Mouse (Mus musculus): ENCODE measurements around the gene 1700001F09Rik. TPM values are rescaled to one million over a fixed set of nuclear protein-coding genes. Genes with fewer than 3 reads are reported as not detected.
"Not testable (repeated sequence)": the region's sequence is repeated elsewhere in the genome, so short reads cannot be mapped to it uniquely, and the experiment has no call there.

Gene 1700001F09Rik
- total RNA-seq (2014; fragmentation: Nextera tagmentation), result not detected in 2 replicates
- total RNA-seq (2017), result 0.33 TPM in 1 of 2 replicates, not detected in the other
- polyA plus RNA-seq (2012), result not detected in 2 replicates

DNA sequence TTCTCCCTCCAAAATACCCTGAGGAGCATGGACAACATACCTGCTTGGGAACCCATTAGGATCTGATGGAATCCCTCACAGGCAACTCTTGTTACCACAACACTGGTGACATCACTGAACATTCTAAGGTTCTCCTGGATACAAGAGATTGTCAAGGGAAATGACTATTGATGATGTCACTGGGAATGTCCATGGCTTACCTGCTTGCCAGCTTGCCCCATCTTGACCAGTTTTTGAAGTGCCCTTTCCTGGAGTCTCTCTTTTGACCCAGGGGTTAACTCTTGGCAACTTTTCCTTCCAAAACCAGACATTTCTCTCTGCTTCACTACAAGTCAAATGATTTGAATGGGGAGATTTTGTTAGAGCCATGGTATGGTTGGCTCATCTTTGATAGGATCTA is at the start of gene 1700001F09Rik:
TSS of gene 1700001F09Rik (minus strand) at position 101 of the 400 bp plus-strand sequence.
- not testable (repeated sequence) for H3K9me3 ChIP-seq (replicated peaks); H3K36me3 ChIP-seq (replicated peaks); ATAC-seq (ENCODE audit: extremely low read depth, insufficient number of reproducible peaks, low FRiP score, poor library complexity, severe bottlenecking); H3K4me1 ChIP-seq (ENCODE audit: insufficient read depth, low read depth, low read length); H3K27me3 ChIP-seq (ENCODE audit: insufficient read depth, low read length); H3K4me3 ChIP-seq (ENCODE audit: low read depth, low read length); DNase-seq (ENCODE audit: low spot score)

DNA sequence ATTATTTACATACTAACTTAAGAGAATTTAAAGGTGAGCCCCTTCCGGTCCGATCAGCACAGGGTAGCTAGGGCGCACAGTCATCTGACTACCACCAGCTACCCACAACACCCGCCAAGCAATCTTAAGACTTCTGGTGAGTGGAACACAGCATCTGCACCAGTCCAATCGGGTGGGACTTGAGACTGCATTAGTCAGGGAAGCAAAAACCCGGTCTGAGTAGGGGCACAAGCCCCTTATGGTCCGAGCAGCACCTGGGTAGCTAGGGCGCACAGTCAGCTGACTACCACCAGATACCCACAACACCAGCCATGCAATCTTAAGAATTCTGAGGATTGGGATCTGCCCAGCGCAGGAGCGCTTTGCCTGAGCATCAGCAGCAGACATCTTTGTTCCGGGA is 14.1 kb upstream of the 1700001F09Rik start:
- not testable (repeated sequence) for H3K4me1 ChIP-seq (ENCODE audit: insufficient read depth, low read depth, low read length); DNase-seq (ENCODE audit: low spot score)

DNA sequence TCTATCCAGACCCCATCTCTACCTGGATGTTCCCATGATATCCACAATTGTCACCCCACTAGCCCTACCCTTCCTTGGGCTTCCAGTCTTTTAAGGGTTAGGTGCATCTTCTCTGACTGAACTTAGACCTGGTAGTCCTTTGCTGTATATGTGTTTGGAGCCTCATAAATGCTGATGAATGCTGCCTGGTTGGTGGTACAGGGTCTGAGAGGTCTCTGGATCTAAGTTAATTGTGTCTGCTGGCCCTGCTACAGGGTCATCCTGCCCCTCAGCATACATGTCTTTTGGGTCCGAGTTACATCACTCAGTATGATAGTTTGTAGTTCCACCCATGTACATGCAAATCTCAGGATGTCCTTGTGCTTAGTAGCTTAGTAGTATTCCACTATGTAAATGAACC is 11.6 kb upstream of the 1700001F09Rik start:
- ATAC-seq (ENCODE audit: extremely low read depth, insufficient number of reproducible peaks, low FRiP score, poor library complexity, severe bottlenecking); H3K27me3 ChIP-seq (ENCODE audit: insufficient read depth, low read length); H3K9me3 ChIP-seq (replicated peaks); H3K4me1 ChIP-seq (ENCODE audit: insufficient read depth, low read depth, low read length); DNase-seq (ENCODE audit: low spot score); H3K36me3 ChIP-seq (replicated peaks); H3K4me3 ChIP-seq (ENCODE audit: low read depth, low read length): not testable (repeated sequence)

More for the DNA sequence above, 14.1 kb upstream of the 1700001F09Rik start:
- H3K36me3 ChIP-seq (replicated peaks); H3K4me3 ChIP-seq (ENCODE audit: low read depth, low read length); H3K9me3 ChIP-seq (replicated peaks); ATAC-seq (ENCODE audit: extremely low read depth, insufficient number of reproducible peaks, low FRiP score, poor library complexity, severe bottlenecking); H3K27me3 ChIP-seq (ENCODE audit: insufficient read depth, low read length): not testable (repeated sequence)

DNA sequence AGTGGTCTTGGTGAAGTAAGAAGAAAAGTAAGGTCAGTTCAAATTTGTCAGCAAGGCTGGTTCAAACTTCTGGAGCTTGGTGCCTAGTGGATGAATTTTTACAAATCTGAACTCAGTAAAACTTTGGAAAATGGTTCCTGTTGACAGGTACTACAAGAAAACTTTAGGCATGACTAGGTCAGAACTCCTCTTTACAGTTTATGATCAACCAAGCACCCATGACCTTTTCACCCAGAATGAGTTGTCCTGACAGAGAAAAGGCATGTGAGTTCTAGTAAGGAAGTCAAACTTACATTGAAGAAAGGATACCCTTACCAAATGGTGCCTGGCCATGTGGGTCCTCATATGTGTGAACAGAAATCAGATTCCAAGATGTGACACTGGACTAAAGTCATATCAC is 9.9 kb upstream of the 1700001F09Rik start:
- ATAC-seq (ENCODE audit: extremely low read depth, insufficient number of reproducible peaks, low FRiP score, poor library complexity, severe bottlenecking); H3K36me3 ChIP-seq (replicated peaks); H3K9me3 ChIP-seq (replicated peaks); H3K27me3 ChIP-seq (ENCODE audit: insufficient read depth, low read length); H3K4me1 ChIP-seq (ENCODE audit: insufficient read depth, low read depth, low read length); H3K4me3 ChIP-seq (ENCODE audit: low read depth, low read length); DNase-seq (ENCODE audit: low spot score): not testable (repeated sequence)

DNA sequence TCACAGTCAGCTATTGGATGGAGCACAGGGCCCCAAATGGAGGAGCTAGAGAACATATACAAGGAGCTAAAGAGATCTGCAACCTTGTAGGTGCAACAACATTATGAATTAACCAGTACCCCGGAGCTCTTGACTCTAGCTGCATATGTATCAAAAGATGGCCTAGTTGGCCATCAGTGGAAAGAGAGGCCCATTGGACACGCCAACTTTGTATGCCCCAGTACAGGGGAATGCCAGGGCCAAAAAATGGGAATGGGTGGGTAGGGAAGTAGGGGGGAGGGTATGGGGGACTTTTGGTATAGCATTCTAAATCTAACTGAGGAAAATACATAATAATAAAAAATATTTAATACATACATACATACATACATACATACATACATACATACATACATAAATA is 5.3 kb upstream of the 1700001F09Rik start:
- H3K4me1 ChIP-seq (ENCODE audit: insufficient read depth, low read depth, low read length); H3K36me3 ChIP-seq (replicated peaks); H3K27me3 ChIP-seq (ENCODE audit: insufficient read depth, low read length); H3K4me3 ChIP-seq (ENCODE audit: low read depth, low read length); DNase-seq (ENCODE audit: low spot score); ATAC-seq (ENCODE audit: extremely low read depth, insufficient number of reproducible peaks, low FRiP score, poor library complexity, severe bottlenecking); H3K9me3 ChIP-seq (replicated peaks): not testable (repeated sequence)

DNA sequence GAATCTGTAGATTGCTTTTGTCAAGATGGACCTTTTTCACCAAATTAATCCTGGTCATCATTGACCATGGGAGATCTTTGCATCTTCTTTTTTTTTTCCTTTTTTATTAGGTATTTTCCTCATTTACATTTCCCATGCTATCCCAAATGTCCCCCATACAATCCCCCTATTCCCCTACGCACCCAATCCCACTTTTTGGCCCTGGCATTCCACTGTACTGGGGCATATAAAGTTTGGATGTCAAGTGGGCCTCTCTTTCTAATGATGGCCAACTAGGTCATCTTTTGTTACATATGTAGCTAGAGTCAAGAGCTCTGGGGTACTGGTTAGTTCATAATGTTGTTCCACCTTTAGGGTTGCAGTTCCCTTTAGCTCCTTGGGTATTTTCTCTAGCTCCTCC is 10.0 kb downstream of the 1700001F09Rik start:
- not testable (repeated sequence) for H3K36me3 ChIP-seq (replicated peaks); H3K9me3 ChIP-seq (replicated peaks); DNase-seq (ENCODE audit: low spot score); ATAC-seq (ENCODE audit: extremely low read depth, insufficient number of reproducible peaks, low FRiP score, poor library complexity, severe bottlenecking); H3K27me3 ChIP-seq (ENCODE audit: insufficient read depth, low read length); H3K4me1 ChIP-seq (ENCODE audit: insufficient read depth, low read depth, low read length); H3K4me3 ChIP-seq (ENCODE audit: low read depth, low read length)

DNA sequence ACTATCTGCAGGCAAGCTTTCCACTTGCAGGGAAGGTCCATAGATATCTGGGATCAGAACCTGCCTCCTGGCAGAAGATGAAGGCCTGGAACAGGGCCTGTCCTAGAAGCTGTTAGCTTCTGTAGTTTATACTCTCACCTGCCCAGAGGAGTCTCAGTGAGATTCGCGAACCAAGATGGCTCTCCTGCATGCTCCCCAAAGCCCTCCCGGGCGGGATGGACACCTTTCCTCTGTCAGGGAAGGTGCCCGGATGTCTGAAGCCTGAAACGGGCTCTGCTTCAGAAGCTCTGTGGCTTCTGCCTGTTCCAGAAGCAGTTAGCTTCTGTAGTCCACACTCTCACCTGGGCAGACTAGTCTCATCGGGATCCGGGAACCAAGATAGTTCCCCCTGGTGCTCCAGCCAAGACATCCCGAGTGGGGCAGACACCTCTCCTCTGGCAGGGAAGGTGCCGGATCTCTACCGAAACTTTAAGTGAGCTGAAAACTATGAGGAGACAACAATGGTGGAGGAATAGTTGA is 16.2 kb downstream of the 1700001F09Rik start:
- H3K9me3 ChIP-seq (replicated peaks); DNase-seq (ENCODE audit: low spot score); H3K4me3 ChIP-seq (ENCODE audit: low read depth, low read length); H3K36me3 ChIP-seq (replicated peaks); ATAC-seq (ENCODE audit: extremely low read depth, insufficient number of reproducible peaks, low FRiP score, poor library complexity, severe bottlenecking); H3K4me1 ChIP-seq (ENCODE audit: insufficient read depth, low read depth, low read length); H3K27me3 ChIP-seq (ENCODE audit: insufficient read depth, low read length): not testable (repeated sequence)

DNA sequence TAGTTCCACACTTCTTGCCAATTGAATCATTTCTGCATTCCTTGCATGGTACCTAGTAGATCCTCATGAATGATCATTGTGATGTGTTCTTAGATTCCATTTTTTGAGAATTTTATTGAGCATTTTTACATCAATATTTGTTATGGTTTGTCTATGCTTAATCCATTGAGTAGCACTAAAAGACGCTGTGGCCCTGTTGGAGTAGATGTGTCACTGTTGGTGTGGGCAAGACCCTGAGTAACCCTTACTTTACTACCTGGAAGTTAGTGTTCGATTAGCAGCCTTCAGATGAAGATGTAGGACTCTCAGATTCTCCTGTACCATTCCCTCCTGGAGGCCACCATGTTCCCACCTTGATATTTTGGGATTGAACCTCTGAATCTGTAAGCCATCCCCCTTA is 19.0 kb downstream of the 1700001F09Rik start:
- H3K4me3 ChIP-seq (ENCODE audit: low read depth, low read length); H3K9me3 ChIP-seq (replicated peaks); H3K4me1 ChIP-seq (ENCODE audit: insufficient read depth, low read depth, low read length); DNase-seq (ENCODE audit: low spot score); ATAC-seq (ENCODE audit: extremely low read depth, insufficient number of reproducible peaks, low FRiP score, poor library complexity, severe bottlenecking); H3K36me3 ChIP-seq (replicated peaks); H3K27me3 ChIP-seq (ENCODE audit: insufficient read depth, low read length): not testable (repeated sequence)

DNA sequence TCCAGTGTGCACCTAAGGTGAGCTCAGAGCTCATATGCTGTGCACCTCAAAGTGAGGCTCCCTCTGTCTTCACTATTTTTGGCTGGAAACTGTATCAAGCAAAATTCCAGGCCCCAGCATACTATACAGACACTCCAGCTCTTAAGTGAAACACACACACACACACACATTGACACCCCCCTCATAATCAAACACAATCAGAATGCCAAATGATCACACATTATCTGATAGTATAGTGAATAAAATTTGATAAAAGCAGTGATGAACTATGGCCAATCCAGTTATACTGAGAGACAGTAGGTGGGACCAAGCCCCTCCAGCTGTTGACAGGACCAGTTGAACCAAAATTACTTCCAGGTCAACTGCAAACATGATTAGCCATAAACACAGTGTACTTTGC is 28.1 kb downstream of the 1700001F09Rik start:
- not testable (repeated sequence) for ATAC-seq (ENCODE audit: extremely low read depth, insufficient number of reproducible peaks, low FRiP score, poor library complexity, severe bottlenecking)

DNA sequence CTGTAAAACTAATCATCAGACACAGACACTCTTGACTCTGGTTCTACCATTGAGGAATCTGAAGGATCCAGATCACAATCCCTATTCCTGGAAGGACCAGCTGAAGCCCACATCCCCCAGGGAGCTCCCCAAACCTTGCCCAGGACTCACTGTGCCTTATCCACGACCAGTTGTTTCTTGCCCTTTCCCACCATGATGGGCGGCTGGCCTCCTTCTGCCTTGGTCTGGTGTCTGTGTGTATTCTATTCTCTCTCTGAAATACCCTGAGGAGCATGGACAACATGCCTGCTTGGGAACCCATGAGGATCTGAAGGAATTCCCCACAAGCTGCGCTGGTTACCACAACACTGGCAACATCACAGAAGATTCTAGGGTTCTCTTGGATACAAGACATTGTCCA is 54.1 kb downstream of the 1700001F09Rik start, which contains the start of gene Gm8127:
TSS of gene Gm8127 (minus strand) at position 330 of the 400 bp plus-strand sequence.
- ATAC-seq (ENCODE audit: extremely low read depth, insufficient number of reproducible peaks, low FRiP score, poor library complexity, severe bottlenecking); H3K36me3 ChIP-seq (replicated peaks); H3K27me3 ChIP-seq (ENCODE audit: insufficient read depth, low read length); DNase-seq (ENCODE audit: low spot score); H3K4me3 ChIP-seq (ENCODE audit: low read depth, low read length); H3K9me3 ChIP-seq (replicated peaks); H3K4me1 ChIP-seq (ENCODE audit: insufficient read depth, low read depth, low read length): not testable (repeated sequence)

More for the DNA sequence above, 28.1 kb downstream of the 1700001F09Rik start:
- DNase-seq (ENCODE audit: low spot score); H3K27me3 ChIP-seq (ENCODE audit: insufficient read depth, low read length); H3K4me3 ChIP-seq (ENCODE audit: low read depth, low read length); H3K36me3 ChIP-seq (replicated peaks); H3K4me1 ChIP-seq (ENCODE audit: insufficient read depth, low read depth, low read length); H3K9me3 ChIP-seq (replicated peaks): not testable (repeated sequence)

Data from G1E (cell line).